Mouse (Mus musculus) neural tube, embryonic 10.5 days (tissue): ENCODE measurements at regions not wholly inside any gene's neighbourhood (a gene's known extent, or its start where the extent isn't known, plus 50 kb on each side); places are given as distances from the start of the nearest gene placed in this dataset.

Source experiments
- DNase-seq: peaks from one replicate; pipeline ENCODE4 v3.0.0-alpha.2; 2017; ENCODE audit warnings: low spot score; ENCODE audit errors: extremely low spot score

- no peak for DNase-seq
Observed at GRCm38 (mm10) chr7:71873817-71874216, 432.6 kb downstream of the Mctp2 start.

DNA sequence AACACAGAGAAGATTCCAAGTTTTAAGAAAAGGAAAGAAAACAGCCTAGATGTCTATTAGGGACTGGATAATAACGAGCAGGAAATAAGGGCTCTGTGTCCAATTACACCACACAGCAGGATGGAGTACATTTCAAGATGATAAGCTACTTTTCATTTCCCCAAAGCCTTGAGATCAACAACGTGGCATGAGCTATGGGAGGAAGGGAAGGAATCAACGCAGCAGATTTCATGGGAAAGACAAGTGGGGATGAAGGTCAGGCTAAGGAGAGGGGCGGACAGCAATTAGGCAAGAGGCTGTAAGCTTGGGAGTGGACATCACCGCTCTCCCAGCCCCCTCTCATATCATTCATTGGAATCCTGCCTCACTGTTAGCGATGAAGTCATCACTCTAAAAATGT lies 433.5 kb downstream of the Mctp2 start:
- DNase-seq: no peak

- DNase-seq: peak; percentile 53
Observed at GRCm38 (mm10) chr7:71867090-71867489, 439.3 kb downstream of the Mctp2 start.

GRCm38 (mm10) chr7:71865371-71866166 lies 440.8 kb downstream of the Mctp2 start:
- peak; percentile 29 for DNase-seq

- no peak for DNase-seq
Observed at GRCm38 (mm10) chr7:71852864-71853263, 453.5 kb downstream of the Mctp2 start.

GRCm38 (mm10) chr7:71849174-71849573 lies 457.2 kb downstream of the Mctp2 start:
- no peak for DNase-seq

DNA sequence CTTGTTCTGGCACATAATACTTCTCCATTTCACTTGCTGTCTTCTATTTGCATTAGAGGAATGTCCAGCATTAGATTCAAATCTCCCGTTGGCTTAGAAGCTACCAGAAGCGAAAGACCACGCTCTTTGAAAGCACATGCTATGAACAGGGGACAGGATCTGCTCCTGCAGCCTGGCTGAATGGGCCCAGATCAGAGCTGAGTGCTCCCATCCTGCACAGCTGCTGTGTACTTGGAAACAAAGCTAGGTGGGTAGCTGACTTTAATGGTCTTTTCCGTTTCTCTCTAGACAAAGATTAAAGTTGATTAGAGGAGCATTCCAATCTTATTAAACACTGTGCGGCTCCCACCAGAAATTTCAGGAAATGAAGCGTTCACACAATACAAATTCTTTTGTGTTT lies 468.6 kb downstream of the Mctp2 start:
- DNase-seq: no peak

DNA sequence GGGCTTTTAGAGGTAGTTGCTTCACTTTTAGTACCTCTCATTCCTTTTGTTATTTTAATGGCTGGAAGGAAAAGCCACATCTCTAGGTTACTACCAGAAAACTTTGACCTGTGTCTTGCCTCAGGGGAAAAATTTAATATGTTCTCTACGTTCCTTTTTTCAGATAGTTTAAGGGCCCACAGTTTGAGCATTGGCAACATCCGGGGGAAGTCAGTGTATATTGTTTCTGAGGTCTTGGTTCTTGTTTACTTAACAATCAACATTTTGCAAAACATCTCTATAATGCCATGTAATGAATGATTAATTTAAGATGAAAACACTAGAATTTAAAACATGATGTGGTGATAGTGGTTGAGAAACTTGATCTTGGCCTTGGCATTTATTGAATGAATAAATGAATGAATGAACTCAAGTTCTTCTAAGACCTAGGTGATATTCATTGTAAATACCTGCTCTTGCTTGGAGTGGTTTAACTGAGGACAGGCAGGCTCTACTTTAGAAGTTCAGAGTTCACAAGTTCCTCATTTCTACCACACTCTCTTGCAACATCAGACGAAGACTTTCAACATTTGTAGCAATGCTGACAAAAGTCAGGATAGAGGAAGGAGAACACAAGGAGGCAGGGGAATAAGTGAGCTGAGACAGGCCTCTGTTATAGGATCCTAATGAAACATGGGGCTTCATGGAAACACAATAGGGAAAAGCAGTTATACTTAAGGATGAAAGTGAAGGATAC lies 474.4 kb downstream of the Mctp2 start:
- no peak for DNase-seq

DNA sequence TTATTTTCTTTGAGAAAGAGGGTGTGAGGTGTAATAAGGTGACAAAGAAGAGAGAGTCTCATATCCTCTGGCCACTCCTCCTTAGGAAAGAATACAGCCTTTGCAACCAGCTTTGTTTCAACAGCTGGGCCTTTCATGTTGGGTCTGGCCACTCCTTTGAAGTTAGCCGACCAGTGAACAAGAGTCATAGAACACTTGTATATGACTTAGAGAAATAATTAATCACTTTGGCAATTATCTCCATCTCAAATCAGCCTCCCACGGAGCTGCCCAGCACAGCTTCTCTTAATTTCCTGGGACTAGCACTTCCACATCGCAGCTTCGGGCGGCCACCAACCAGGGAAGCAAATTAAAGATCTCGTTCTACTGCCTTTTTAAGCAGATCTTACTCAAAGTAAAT lies 476.8 kb downstream of the Mctp2 start:
- no peak for DNase-seq

- no peak for DNase-seq
Observed at GRCm38 (mm10) chr7:71816138-71816537, 464.9 kb upstream of the Gm10295 start.

- DNase-seq: peak; percentile 50
Observed at GRCm38 (mm10) chr7:71794201-71794600, 442.9 kb upstream of the Gm10295 start.

DNA sequence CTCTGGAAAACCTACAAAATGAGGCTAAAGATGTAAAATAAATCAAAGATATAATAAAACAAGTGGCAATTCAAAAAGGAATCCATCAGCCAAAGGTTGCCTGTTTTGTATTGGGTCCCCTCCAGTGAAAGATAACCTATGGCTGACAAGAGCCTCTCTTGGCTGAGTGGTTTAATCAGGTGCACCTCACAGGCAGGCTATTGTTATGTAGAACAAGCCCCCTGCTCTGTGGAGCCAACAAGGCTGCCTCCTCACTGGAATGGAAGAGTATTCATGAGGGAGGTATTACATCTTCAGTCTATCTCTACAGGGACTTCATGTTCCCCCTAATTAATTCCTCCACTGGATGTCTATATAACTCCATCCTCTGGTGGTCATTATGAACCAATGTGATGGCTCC lies 437.1 kb upstream of the Gm10295 start:
- no peak for DNase-seq

- DNase-seq: no peak
Observed at GRCm38 (mm10) chr7:71782496-71782895, 431.2 kb upstream of the Gm10295 start.

DNA sequence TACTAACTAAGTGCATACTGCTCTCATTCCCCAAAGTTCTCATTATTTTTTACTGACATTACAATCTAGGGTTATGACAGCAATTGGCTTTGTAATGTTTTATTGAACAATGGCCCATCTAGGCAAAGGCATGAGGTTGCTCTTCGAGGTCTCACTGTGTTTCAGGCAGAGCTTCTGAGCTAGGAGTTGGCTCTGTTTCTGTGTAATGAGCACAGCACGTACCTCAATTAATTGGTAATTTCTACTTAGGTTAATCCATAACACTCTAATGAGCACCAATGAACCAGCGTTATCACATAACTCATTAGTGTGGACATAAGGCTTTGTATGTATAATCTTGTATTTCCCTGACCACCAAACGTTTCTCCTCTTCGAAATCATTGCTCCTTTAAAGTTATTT lies 398.6 kb upstream of the Gm10295 start:
- no peak for DNase-seq

DNA sequence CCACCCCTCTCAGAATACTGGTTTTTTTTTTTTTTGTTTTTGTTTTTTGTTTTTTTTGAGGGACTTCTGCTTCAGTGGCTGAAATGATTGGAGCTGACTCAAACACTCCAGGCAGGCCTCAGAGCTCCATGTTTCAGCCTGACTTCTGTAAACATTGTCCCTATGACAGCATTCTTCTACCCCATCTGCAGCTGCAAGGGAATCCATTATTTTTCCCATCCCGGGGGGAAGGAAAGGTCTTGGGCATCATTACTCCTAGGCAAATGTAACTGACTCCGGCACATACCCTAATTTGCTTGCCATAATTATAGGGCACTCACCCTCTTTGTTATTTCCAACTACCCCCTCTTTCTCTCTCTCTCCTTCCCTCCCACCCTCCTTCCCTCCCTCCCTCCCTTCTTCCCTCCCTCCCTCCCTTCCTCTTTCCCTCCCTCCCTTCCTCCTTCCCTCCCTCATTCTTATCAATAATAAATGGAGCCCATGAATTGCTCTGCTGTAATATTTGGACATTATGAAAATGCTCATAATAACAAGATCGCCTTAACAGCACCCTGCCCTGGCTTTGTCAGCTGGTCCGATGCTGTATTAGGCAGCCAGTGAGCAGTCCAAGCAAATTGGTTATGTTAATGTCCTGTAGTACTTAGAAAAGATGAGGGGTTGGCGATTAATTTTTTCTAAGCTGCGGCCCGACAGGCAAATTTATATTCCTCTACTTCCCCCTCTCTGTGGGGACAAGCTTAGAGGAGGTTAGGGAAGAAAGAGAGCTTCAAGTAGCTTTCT lies 395.0 kb upstream of the Gm10295 start:
- DNase-seq: no peak

- DNase-seq: no peak
Observed at GRCm38 (mm10) chr7:71728509-71728908, 377.2 kb upstream of the Gm10295 start.

DNA sequence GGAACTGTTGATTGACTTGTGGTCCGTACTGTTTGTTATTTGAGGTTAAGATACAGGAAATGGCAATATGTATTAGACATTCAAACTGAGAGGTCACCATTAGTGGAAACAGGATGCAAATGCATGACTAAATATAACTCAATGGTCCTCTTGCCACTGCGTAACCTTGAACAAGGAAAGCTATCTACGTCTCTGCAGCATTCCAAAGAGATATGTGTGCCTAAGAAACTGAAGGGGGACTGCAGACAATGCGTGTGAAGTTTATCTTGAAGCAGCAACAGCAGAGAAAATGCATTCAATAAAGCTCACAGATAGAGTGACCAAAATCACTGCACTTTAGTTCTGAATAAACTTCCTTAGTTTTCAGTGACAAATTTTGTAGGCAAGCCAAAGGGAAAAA lies 356.9 kb upstream of the Gm10295 start:
- no peak for DNase-seq

GRCm38 (mm10) chr7:71706201-71706600 lies 354.9 kb upstream of the Gm10295 start:
- peak; percentile 18 for DNase-seq

- DNase-seq: peak; percentile 80
Observed at GRCm38 (mm10) chr7:71705426-71706050, 354.3 kb upstream of the Gm10295 start.

DNA sequence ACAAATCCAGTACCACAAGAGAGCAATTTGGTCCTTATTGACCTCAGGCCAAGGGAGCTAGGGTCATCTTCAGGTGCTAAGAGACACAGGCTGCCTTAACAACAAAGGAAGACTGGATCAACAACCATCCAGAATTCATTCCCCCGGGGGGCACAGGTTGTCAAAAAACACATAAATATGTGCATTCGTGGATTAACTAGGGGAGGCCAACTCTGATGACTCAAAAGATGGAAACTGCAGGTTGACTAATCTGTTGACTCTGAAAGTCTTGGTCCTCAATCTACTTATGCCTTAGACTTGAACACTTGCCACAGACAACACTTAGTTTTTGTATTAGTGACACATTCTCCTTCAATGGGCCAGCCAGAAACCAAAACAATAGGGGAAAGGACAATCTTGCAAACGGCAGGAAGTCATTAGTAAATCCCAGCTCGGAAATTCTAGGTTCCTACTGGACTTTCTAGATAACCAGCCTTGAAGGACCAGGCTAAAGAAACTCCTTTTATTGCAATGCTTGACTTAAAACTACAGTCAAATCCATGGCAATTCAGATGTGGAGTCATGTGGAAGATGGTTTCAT lies 353.5 kb upstream of the Gm10295 start:
- no peak for DNase-seq
